Mouse (Mus musculus) myocyte (in vitro differentiated cells): ENCODE measurements around the gene Cab39. TPM values are rescaled to one million over a fixed set of nuclear protein-coding genes. Genes with fewer than 3 reads are reported as not detected.

ENCODE experiments used
- H3K27me3 ChIP-seq: one replicate; pipeline ENCODE4 v1.6.1; 2011; ENCODE audit not compliant: control insufficient read depth, insufficient read depth, insufficient read length
- H3K36me3 ChIP-seq: one replicate; pipeline ENCODE4 v1.6.1; 2011; ENCODE audit not compliant: control insufficient read depth, insufficient read depth
- H3K4me2 ChIP-seq: one replicate; pipeline ENCODE4 v1.6.1; 2011; ENCODE audit warnings: low read depth, control low read depth
- H3K4me3 ChIP-seq: one replicate; pipeline ENCODE4 v1.5.1; 2011; ENCODE audit warnings: mild to moderate bottlenecking, control low read depth, moderate library complexity
- H3K79me2 ChIP-seq: one replicate; pipeline ENCODE4 v1.6.1; 2011; ENCODE audit not compliant: control insufficient read depth, insufficient read depth
- H3ac ChIP-seq: one replicate; pipeline ENCODE4 v1.6.1; 2011; ENCODE audit not compliant: control insufficient read depth, insufficient read length
- CEBPB ChIP-seq: IDR thresholded peaks from 2 replicates; pipeline ENCODE4 v1.6.1; 2011; ENCODE audit warnings: mild to moderate bottlenecking, moderate library complexity; ENCODE audit not compliant: poor library complexity, insufficient read depth, severe bottlenecking
- E2F4 ChIP-seq: IDR thresholded peaks from one replicate; pipeline ENCODE4 v1.6.1; 2011; ENCODE audit warnings: mild to moderate bottlenecking, control low read depth, moderate library complexity; ENCODE audit not compliant: insufficient read depth
- MAX ChIP-seq: IDR thresholded peaks from one replicate; pipeline ENCODE4 v1.6.1; 2011; ENCODE audit warnings: low read depth, mild to moderate bottlenecking, control low read depth
- MYOD1 ChIP-seq, 3 experiments: IDR thresholded peaks; one replicate each; pipeline ENCODE4 v1.6.1; 2011; ENCODE audit warnings: control low read depth in 2 of 3, low read depth in 2 of 3, mild to moderate bottlenecking in 2 of 3, moderate library complexity in 1 of 3; ENCODE audit not compliant: insufficient read length in 2 of 3, control insufficient read depth in 1 of 3
- MYOG ChIP-seq, 3 experiments: IDR thresholded peaks; one replicate each; pipeline ENCODE4 v1.6.1; 2011; ENCODE audit warnings: control low read depth in 2 of 3, low read depth in 2 of 3, mild to moderate bottlenecking in 2 of 3; ENCODE audit not compliant: insufficient read length in 2 of 3, control insufficient read depth in 1 of 3, insufficient read depth in 1 of 3
- POLR2A ChIP-seq: IDR thresholded peaks from one replicate; pipeline ENCODE4 v1.6.1; 2011; ENCODE audit warnings: low read depth, mild to moderate bottlenecking, control low read depth, moderate library complexity; ENCODE audit not compliant: insufficient read length
- POLR2AphosphoS2 ChIP-seq: IDR thresholded peaks from one replicate; pipeline ENCODE4 v1.6.1; 2011; ENCODE audit warnings: low read depth, control low read depth; ENCODE audit not compliant: insufficient read length
- REST ChIP-seq: IDR thresholded peaks from one replicate; pipeline ENCODE4 v1.6.1; 2011; ENCODE audit warnings: mild to moderate bottlenecking, control low read depth, moderate library complexity; ENCODE audit not compliant: insufficient read depth, insufficient read length
- SRF ChIP-seq: IDR thresholded peaks from one replicate; pipeline ENCODE4 v1.6.1; 2011; ENCODE audit warnings: low read depth; ENCODE audit not compliant: control insufficient read depth, insufficient read length
- TCF12 ChIP-seq: IDR thresholded peaks from one replicate; pipeline ENCODE4 v1.6.1; 2011; ENCODE audit warnings: mild to moderate bottlenecking, control low read depth; ENCODE audit not compliant: poor library complexity, insufficient read depth, severe bottlenecking
- TCF3 ChIP-seq: IDR thresholded peaks from one replicate; pipeline ENCODE4 v1.6.1; 2011; ENCODE audit warnings: low read depth, control low read depth; ENCODE audit not compliant: insufficient read length
- USF1 ChIP-seq: IDR thresholded peaks from one replicate; pipeline ENCODE4 v1.6.1; 2011; ENCODE audit warnings: low read depth, mild to moderate bottlenecking, control low read depth, moderate library complexity
- polyA plus RNA-seq: library from polyadenylated mRNA; unstranded; fragments of >200 nt; fragmentation: generic; extraction: Trizol; gene quantifications from one replicate; pipeline ENCODE4 v1.2.1, GENCODE M21; 2012; ENCODE audit warnings: missing spikeins

Cab39 gene
- polyA plus RNA-seq, 1 experiment, result 29.0 TPM

DNA sequence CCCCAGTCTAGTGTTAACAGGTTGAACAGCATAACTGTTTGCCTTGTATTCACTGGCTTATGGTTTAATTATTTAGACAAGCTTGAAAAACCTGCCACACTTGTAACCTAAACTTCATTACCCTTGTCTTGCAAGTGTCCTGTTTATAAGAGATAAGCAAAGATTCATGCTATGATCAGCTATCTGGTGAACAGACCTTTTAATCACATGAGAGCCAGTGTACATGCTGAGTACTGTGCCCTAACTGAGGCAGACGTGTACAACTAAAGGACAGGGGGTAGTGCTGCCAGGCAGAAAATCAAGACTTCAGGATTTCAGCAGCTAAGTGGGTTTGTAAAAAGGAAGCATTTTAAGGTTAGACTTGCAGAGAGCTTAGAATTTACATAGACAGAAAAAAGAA is 46.5 kb downstream of the Cab39 start:
- Histone ChIP-seq H3K36me3 (peaks cover 24% of the 10 kb centered on the region), H3ac (no peak overlapping the region), H3K4me2 (no peak overlapping the region), H3K27me3 (no peaks in the 10 kb centered on the region), H3K4me3 (no peak overlapping the region), H3K79me2 (peaks cover 12% of the 10 kb centered on the region)
- TF ChIP-seq MAX (no peak), TCF12 (no peak), E2F4 (no peak), REST (no peak), TCF3 (no peak), CEBPB (no peak), POLR2A (no peak), MYOD1 (IDR thresholded peaks at IDR 0.05; ENCODE audit: control insufficient read depth in 1 of 3, insufficient read length in 2 of 3, low read depth in 2 of 3) (no peak), SRF (no peak), POLR2AphosphoS2 (no peak), USF1 (no peak), MYOG (IDR thresholded peaks at IDR 0.05; ENCODE audit: control insufficient read depth in 1 of 3, insufficient read depth in 1 of 3, insufficient read length in 2 of 3, low read depth in 2 of 3) (no peak)

- H3K36me3 ChIP-seq, result peaks cover 26% of the 10 kb centered on the region
- H3K4me2 ChIP-seq, result no peak overlapping the region
- peaks cover 6% of the 10 kb centered on the region for H3K79me2 ChIP-seq
- H3ac ChIP-seq, result no peak overlapping the region
- no peaks in the 10 kb centered on the region for H3K27me3 ChIP-seq
- TF ChIP-seq POLR2A, result no peak
- TF ChIP-seq REST, result no peak
- TF ChIP-seq POLR2AphosphoS2, result no peak
- no peak for TF ChIP-seq SRF
- no peak for TF ChIP-seq TCF3
- no peak for TF ChIP-seq TCF12
- no peak for TF ChIP-seq MYOD1 (IDR thresholded peaks at IDR 0.05; ENCODE audit: control insufficient read depth in 1 of 3, insufficient read length in 2 of 3, low read depth in 2 of 3)
- no peak for TF ChIP-seq MYOG (IDR thresholded peaks at IDR 0.05; ENCODE audit: control insufficient read depth in 1 of 3, insufficient read depth in 1 of 3, insufficient read length in 2 of 3, low read depth in 2 of 3)
- TF ChIP-seq E2F4, result no peak
- TF ChIP-seq USF1, result no peak
- no peak for TF ChIP-seq CEBPB
- no peak overlapping the region for H3K4me3 ChIP-seq
These were observed 47.2 kb downstream of the Cab39 start for GRCm38 (mm10) chr1:85840421-85840820.

GRCm38 (mm10) chr1:85842251-85842650 is 49.0 kb downstream of the Cab39 start:
- Histone ChIP-seq H3ac (no peak overlapping the region), H3K4me2 (no peak overlapping the region), H3K27me3 (no peaks in the 10 kb centered on the region), H3K79me2 (peaks cover 4% of the 10 kb centered on the region), H3K36me3 (peaks cover 31% of the 10 kb centered on the region), H3K4me3 (no peak overlapping the region)
- no peak for TF ChIP-seq REST
- no peak for TF ChIP-seq MYOG (IDR thresholded peaks at IDR 0.05; ENCODE audit: control insufficient read depth in 1 of 3, insufficient read depth in 1 of 3, insufficient read length in 2 of 3, low read depth in 2 of 3)
- TF ChIP-seq USF1, result no peak
- no peak for TF ChIP-seq SRF
- no peak for TF ChIP-seq TCF3
- no peak for TF ChIP-seq MYOD1 (IDR thresholded peaks at IDR 0.05; ENCODE audit: control insufficient read depth in 1 of 3, insufficient read length in 2 of 3, low read depth in 2 of 3)
- no peak for TF ChIP-seq CEBPB
- TF ChIP-seq MAX, result no peak
- TF ChIP-seq POLR2AphosphoS2, result no peak
- TF ChIP-seq TCF12, result no peak
- TF ChIP-seq POLR2A, result no peak
- TF ChIP-seq E2F4, result no peak

DNA sequence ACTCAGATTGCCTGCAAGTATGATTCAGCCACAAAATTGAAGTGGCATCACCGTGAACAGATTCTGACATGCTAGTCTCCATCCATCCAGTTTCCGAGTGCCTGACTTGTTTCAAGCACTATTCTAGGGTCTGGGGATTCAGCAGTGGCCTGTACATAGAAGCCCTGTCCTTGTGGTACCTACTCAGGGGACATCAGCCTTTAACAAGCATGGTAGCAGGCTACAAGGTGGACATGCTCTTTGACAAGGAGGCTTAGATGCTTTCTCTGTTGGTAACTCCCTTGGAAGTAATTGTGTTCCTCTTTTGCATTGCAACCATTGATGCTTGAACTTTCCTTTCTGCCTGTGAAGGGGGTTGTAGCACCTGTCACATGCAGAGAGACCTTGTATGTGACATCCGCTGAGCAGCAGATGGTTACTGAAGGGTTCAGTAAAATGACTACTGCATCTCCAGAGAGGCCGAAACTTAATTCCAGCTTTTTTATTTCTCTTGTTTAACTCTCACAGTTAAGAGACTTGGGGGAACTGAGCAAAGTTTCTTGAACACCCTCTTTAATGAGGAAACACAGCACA is 50.1 kb downstream of the Cab39 start:
- Histone ChIP-seq H3K27me3 (no peaks in the 10 kb centered on the region), H3K36me3 (peaks cover 35% of the 10 kb centered on the region), H3K4me2 (no peak overlapping the region), H3ac (no peak overlapping the region), H3K79me2 (peaks cover 4% of the 10 kb centered on the region), H3K4me3 (no peak overlapping the region)
- no peak for TF ChIP-seq USF1
- no peak for TF ChIP-seq E2F4
- no peak for TF ChIP-seq MYOG (IDR thresholded peaks at IDR 0.05; ENCODE audit: control insufficient read depth in 1 of 3, insufficient read depth in 1 of 3, insufficient read length in 2 of 3, low read depth in 2 of 3)
- TF ChIP-seq SRF, result no peak
- no peak for TF ChIP-seq POLR2AphosphoS2
- no peak for TF ChIP-seq MAX
- no peak for TF ChIP-seq TCF3
- no peak for TF ChIP-seq POLR2A
- TF ChIP-seq MYOD1 (IDR thresholded peaks at IDR 0.05; ENCODE audit: control insufficient read depth in 1 of 3, insufficient read length in 2 of 3, low read depth in 2 of 3), result no peak
- no peak for TF ChIP-seq TCF12
- TF ChIP-seq CEBPB, result no peak
- TF ChIP-seq REST, result no peak
